In the genomic region with DNA sequence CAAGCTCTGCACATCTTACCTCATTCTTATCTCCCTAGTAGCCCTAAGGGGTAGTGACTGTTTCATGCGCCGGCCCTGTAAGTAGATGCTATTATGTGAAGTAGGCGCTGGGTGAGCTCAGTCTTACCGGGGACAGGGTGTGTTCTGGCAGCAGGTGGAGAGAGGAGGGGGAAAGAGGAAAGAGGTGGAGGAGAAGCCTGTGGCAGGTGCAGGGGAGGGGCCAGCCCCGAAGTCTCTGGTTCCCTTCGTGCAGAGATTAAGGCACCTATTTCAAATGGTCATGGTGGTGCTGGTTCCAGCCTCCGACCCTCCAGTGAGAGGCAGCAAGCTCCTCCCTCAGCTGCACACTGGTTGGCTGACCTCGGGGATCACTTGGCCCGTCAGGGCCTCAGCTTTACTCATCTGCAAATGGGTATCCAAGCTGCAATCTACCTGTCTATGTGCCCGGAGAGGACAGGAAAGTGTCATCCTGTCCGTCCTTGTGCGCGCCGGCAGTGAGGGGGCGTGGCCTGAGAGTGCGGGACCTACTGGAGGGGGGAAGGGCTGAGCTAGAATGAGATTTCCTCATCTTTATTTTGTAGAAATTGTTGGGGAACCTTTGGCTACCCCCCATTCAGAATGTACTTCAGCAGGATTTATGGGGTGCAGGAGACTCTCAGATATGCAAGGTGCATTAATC, we compare ENCODE assay signal across 8 mouse cellular contexts. TPM values are rescaled to one million over a fixed set of nuclear protein-coding genes. Genes with fewer than 3 reads are reported as not detected.
DNase-seq lines count a peak whose midpoint lies in the region; ATAC-seq lines count a peak whose summit lies in the region.

No protein-coding gene starts in this region.

- 0 out of 2 replicates have a peak, but pooled peaks cover 2% of the 10 kb centered on the region for H3K4me1 ChIP-seq in heart, embryonic 16.5 days (ENCODE audit: control insufficient read depth, insufficient read depth, low read length)
- peaks cover 6% of the 10 kb centered on the region for H3K4me1 ChIP-seq in forebrain, embryonic 15.5 days
- H3K4me1 ChIP-seq in liver, embryonic 15.5 days (replicated peaks) = no peaks in the 10 kb centered on the region
- H3K4me1 ChIP-seq in stomach, embryonic 16.5 days (ENCODE audit: control insufficient read depth, insufficient read depth, low read length) = 0 out of 2 replicates have a peak, but pooled peaks cover 4% of the 10 kb centered on the region

- H3K9ac ChIP-seq in heart, embryonic 16.5 days (ENCODE audit: low read length) = no peak overlapping the region
- no peak overlapping the region; the same call in 1 of the 2 replicates for H3K9ac ChIP-seq in forebrain, embryonic 15.5 days (replicated peaks)
- H3K9ac ChIP-seq in liver, embryonic 15.5 days = no peak overlapping the region
- no peak overlapping the region; the same call in 1 of the 2 replicates for H3K9ac ChIP-seq in stomach, embryonic 16.5 days (ENCODE audit: low read length)

- H3K27ac ChIP-seq in heart, embryonic 16.5 days (ENCODE audit: low read length) = no peak overlapping the region
- no peak overlapping the region for H3K27ac ChIP-seq in forebrain, embryonic 15.5 days (replicated peaks)
- no peak overlapping the region for H3K27ac ChIP-seq in liver, embryonic 15.5 days (replicated peaks)
- H3K27ac ChIP-seq in stomach, embryonic 16.5 days (ENCODE audit: low read length) = no peak overlapping the region

- no peak for ATAC-seq in heart, embryonic 16.5 days (replicated peaks; ENCODE audit: extremely low read depth, insufficient read depth, low FRiP score)
- ATAC-seq in forebrain, embryonic 15.5 days (replicated peaks) = no peak
- ATAC-seq in liver, embryonic 15.5 days (ENCODE audit: insufficient read depth) = no peak
- ATAC-seq in stomach, embryonic 16.5 days (ENCODE audit: insufficient read depth, low FRiP score) = peak; percentile 79; the same call in 1 of the 2 replicates

- no peaks in the 10 kb centered on the region for H3K36me3 ChIP-seq in heart, embryonic 16.5 days (ENCODE audit: control insufficient read depth, insufficient read depth)
- no peaks in the 10 kb centered on the region for H3K36me3 ChIP-seq in forebrain, embryonic 15.5 days
- H3K36me3 ChIP-seq in liver, embryonic 15.5 days (replicated peaks) = no peaks in the 10 kb centered on the region
- H3K36me3 ChIP-seq in stomach, embryonic 16.5 days (ENCODE audit: control insufficient read depth, insufficient read depth, low read length) = no peaks in the 10 kb centered on the region

- whole genome bisulfite sequencing in heart, embryonic 16.5 days = 15% methylated on average over 16 of the region's 16 CpGs
- WGBS in forebrain, embryonic 15.5 days = 17% methylated on average over 16 of the region's 16 CpGs
- WGBS in liver, embryonic 15.5 days (ENCODE audit: insufficient replicate concordance) = 21% methylated on average over 16 of the region's 16 CpGs
- 16% methylated on average over 16 of the region's 16 CpGs for WGBS in stomach, embryonic 16.5 days

- no peak for DNase-seq in heart, postnatal 4 days
- no peak for DNase-seq in right cerebral cortex, adult 2 months (ENCODE audit: low spot score in 2 of 2)
- DNase-seq in frontal cortex, postnatal 36 days (ENCODE audit: low spot score in 2 of 2) = no peak
- DNase-seq in retina, embryonic 14.5 days (ENCODE audit: low spot score) = no peak

- H3K27me3 ChIP-seq in heart, embryonic 16.5 days (ENCODE audit: control insufficient read depth, insufficient read depth, low read length) = no peaks in the 10 kb centered on the region
- H3K27me3 ChIP-seq in forebrain, embryonic 15.5 days = no peaks in the 10 kb centered on the region
- H3K27me3 ChIP-seq in liver, embryonic 15.5 days = no peaks in the 10 kb centered on the region
- no peaks in the 10 kb centered on the region for H3K27me3 ChIP-seq in stomach, embryonic 16.5 days (ENCODE audit: control insufficient read depth, insufficient read depth, low read length)

- no peaks in the 10 kb centered on the region for H3K9me3 ChIP-seq in heart, embryonic 16.5 days (replicated peaks; ENCODE audit: control insufficient read depth, low read length)
- no peaks in the 10 kb centered on the region for H3K9me3 ChIP-seq in forebrain, embryonic 15.5 days
- H3K9me3 ChIP-seq in liver, embryonic 15.5 days (replicated peaks) = no peaks in the 10 kb centered on the region
- no peaks in the 10 kb centered on the region for H3K9me3 ChIP-seq in stomach, embryonic 16.5 days (replicated peaks; ENCODE audit: control insufficient read depth, low read length)

- peak overlapping the region; percentile 31 for H3K4me3 ChIP-seq in heart, embryonic 16.5 days (ENCODE audit: low read length)
- H3K4me3 ChIP-seq in forebrain, embryonic 15.5 days = peak overlapping the region; percentile 27
- H3K4me3 ChIP-seq in liver, embryonic 15.5 days (replicated peaks) = 0 out of 2 replicates have a peak overlapping the region, but pooled peaks have one; percentile 9
- peak overlapping the region; percentile 30 for H3K4me3 ChIP-seq in stomach, embryonic 16.5 days (replicated peaks; ENCODE audit: low read length)

- peak overlapping the region; percentile 47 for H3K4me2 ChIP-seq in heart, embryonic 16.5 days (ENCODE audit: low read depth, low read length)
- peak overlapping the region; percentile 36 for H3K4me2 ChIP-seq in forebrain, embryonic 15.5 days (replicated peaks)
- peak overlapping the region; percentile 40 for H3K4me2 ChIP-seq in liver, embryonic 15.5 days
- peak overlapping the region; percentile 60 for H3K4me2 ChIP-seq in stomach, embryonic 16.5 days (ENCODE audit: low read depth, low read length)

RNA-seq across cellular contexts. Expression of a gene that starts 20.5 kb away (rescaled TPM):
- not detected in 2 replicates for polyA plus RNA-seq in heart, embryonic 16.5 days (2015; fragmentation: Nextera tagmentation; extraction: Ambion mirVana)
- not detected for total RNA-seq in heart, postnatal 4 days (2021)
- 0.06 TPM in 1 of 2 replicates, not detected in the other for polyA plus RNA-seq in forebrain, embryonic 15.5 days (2015; fragmentation: Nextera tagmentation; extraction: Ambion mirVana)
- not detected in 2 replicates for polyA plus RNA-seq in liver, embryonic 15.5 days (2015; fragmentation: Nextera tagmentation; extraction: Ambion mirVana)
- polyA plus RNA-seq in stomach, embryonic 16.5 days (2015; fragmentation: Nextera tagmentation; extraction: Ambion mirVana) = 3.3 and 4.9 TPM in 2 replicates
